Mouse (Mus musculus): ENCODE measurements at regions not wholly inside any gene's neighbourhood (a gene's known extent, or its start where the extent isn't known, plus 50 kb on each side); places are given as distances from the start of the nearest gene placed in this dataset.

DNA sequence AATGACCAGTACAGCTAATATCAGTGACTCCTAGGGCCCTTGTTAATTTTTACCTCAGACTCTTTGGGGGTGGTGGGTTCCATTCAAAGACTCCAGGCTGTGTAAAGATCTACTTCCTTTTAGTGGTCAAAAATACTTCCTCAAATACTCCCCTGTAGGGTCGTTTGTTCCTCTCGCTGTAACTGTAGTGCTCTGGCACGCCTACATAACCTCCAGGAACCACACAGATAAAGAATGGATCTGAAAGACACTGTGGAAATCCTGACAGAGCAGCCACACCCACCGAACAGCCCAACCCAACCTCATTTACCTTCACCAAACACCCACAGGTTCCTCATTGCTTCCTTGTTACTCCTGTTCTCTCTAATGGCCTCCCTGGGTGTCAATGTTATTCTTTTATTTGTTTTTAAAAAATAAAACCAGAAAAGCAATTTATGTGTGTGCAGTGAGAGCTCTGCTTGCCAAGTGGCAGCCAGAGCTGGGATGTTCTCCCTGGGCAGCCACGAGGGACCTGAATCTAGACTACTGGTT lies 119.7 kb downstream of the Mtx3 start:
- no peak for DNase-seq (ENCODE audit: low spot score)
- WGBS: 60% methylated on average over 5 of the region's 5 CpGs

DNA sequence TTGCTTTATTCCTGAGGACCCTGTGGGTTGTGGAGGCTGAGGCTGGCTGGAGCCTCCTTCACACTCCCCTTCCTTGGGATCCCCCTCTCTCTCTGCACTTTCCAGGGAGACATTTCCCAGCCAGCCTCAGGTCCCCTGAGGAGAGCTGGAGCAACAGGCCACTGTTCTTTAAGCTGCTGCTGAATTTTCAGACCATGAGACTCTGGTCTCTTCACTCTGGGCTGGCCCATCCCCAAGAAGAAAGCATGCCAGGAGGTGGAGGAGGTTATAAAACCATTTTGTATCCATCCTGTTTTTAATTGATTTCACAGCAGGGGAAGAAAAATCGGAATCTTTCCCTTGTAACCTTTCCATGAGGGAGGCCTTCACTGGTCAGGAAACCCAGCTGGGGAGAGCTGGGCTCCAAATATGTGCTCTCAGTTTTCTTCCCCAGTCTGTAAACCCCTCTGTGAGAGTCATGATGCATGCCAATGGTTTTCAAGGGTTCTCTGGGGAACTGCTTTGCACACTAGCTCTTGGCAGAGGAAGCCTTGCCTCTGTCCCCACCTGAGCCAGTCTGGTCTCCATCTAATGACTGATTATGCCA lies 122.6 kb downstream of the Mtx3 start:
- Histone ChIP-seq H3K4me3 (ENCODE audit: low read depth, low read length) (no peak overlapping the region), H3K4me1 (replicated peaks; ENCODE audit: control insufficient read depth, insufficient read depth) (no peaks in the 10 kb centered on the region), H3K4me2 (replicated peaks; ENCODE audit: low read depth) (no peak overlapping the region), H3K9ac (ENCODE audit: low read length) (no peak overlapping the region), H3K27ac (replicated peaks) (no peak overlapping the region), H3K36me3 (ENCODE audit: control insufficient read depth, insufficient read depth, low read length) (no peaks in the 10 kb centered on the region), H3K27me3 (ENCODE audit: control insufficient read depth, insufficient read depth, low read length) (no peaks in the 10 kb centered on the region), H3K9me3 (ENCODE audit: control insufficient read depth, low read length) (no peaks in the 10 kb centered on the region)
- 65% methylated on average over 1 of the region's 1 CpGs for WGBS
- TF ChIP-seq CTCF (IDR thresholded peaks at IDR 0.05; ENCODE audit: low read depth) (no peak), EP300 (optimal IDR thresholded peaks at IDR 0.05) (no peak)
- ATAC-seq (ENCODE audit: low FRiP score, low TSS enrichment) (no peak), DNase-seq (ENCODE audit: low spot score) (no peak)

More for the DNA sequence above, 119.7 kb downstream of the Mtx3 start:
- H3K27ac ChIP-seq (replicated peaks): no peak overlapping the region
- no peaks in the 10 kb centered on the region for H3K36me3 ChIP-seq (ENCODE audit: control insufficient read depth, insufficient read depth, low read length)
- no peak for TF ChIP-seq EP300 (optimal IDR thresholded peaks at IDR 0.05)
- no peak for TF ChIP-seq CTCF (IDR thresholded peaks at IDR 0.05; ENCODE audit: low read depth)
- H3K9ac ChIP-seq (ENCODE audit: low read length): no peak overlapping the region
- H3K27me3 ChIP-seq (ENCODE audit: control insufficient read depth, insufficient read depth, low read length): no peaks in the 10 kb centered on the region
- no peak overlapping the region for H3K4me2 ChIP-seq (replicated peaks; ENCODE audit: low read depth)
- ATAC-seq (ENCODE audit: low FRiP score, low TSS enrichment): no peak
- no peak overlapping the region for H3K4me3 ChIP-seq (ENCODE audit: low read depth, low read length)
- H3K4me1 ChIP-seq (replicated peaks; ENCODE audit: control insufficient read depth, insufficient read depth): no peaks in the 10 kb centered on the region
- H3K9me3 ChIP-seq (ENCODE audit: control insufficient read depth, low read length): no peaks in the 10 kb centered on the region

DNA sequence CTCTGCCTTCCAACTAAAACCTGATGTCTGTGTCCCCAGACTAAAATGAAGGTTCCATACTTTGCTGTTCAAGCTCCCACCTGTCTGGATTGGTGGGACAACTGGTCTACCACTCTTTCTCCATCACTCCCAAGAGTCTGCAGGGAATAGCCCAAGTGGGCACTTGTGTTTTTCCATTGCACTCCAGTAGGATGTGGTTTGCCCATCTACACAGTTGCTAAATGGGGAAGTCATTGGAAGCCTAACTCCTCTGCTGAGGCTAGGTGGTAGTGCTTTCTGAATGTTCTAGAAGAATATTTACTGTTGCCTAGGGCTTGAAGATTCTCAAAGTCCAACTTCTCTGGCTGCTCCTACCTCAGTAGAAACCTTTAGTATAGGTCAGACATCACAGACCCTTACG lies 125.0 kb downstream of the Mtx3 start:
- no peak overlapping the region for H3K4me3 ChIP-seq (ENCODE audit: low read depth, low read length)
- no peaks in the 10 kb centered on the region for H3K27me3 ChIP-seq (ENCODE audit: control insufficient read depth, insufficient read depth, low read length)
- no peaks in the 10 kb centered on the region for H3K9me3 ChIP-seq (ENCODE audit: control insufficient read depth, low read length)
- no peak for ATAC-seq (ENCODE audit: low FRiP score, low TSS enrichment)
- DNase-seq (ENCODE audit: low spot score): no peak
- no peaks in the 10 kb centered on the region for H3K36me3 ChIP-seq (ENCODE audit: control insufficient read depth, insufficient read depth, low read length)
- no peaks in the 10 kb centered on the region for H3K4me1 ChIP-seq (replicated peaks; ENCODE audit: control insufficient read depth, insufficient read depth)
- 93% methylated on average over 1 of the region's 1 CpGs for WGBS
- TF ChIP-seq CTCF (IDR thresholded peaks at IDR 0.05; ENCODE audit: low read depth) (no peak), EP300 (optimal IDR thresholded peaks at IDR 0.05) (no peak)
- H3K4me2 ChIP-seq (replicated peaks; ENCODE audit: low read depth): no peak overlapping the region
- H3K9ac ChIP-seq (ENCODE audit: low read length): no peak overlapping the region
- H3K27ac ChIP-seq (replicated peaks): no peak overlapping the region

DNA sequence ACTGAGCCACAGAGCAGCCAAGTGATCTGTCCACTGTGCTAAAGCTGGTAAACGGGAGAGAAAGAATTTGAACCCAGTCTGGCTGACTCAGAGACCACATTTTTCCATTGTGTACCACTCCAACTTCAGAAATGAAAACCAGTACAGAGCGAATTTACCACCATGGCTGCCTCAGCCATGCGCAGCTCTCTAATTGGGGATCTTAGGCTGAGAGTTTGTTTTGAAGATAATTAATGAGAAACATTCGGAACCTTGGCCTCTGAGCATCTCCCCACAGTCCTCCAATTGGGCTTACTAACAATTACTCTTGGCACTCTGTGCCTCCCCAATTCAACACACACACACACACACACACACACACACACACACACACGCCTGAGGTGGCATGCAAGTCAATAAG lies 128.3 kb downstream of the Mtx3 start:
- WGBS: 81% methylated on average over 5 of the region's 5 CpGs
- H3K4me2 ChIP-seq (replicated peaks; ENCODE audit: low read depth): no peak overlapping the region
- ATAC-seq (ENCODE audit: low FRiP score, low TSS enrichment): no peak
- H3K9ac ChIP-seq (ENCODE audit: low read length): no peak overlapping the region
- H3K36me3 ChIP-seq (ENCODE audit: control insufficient read depth, insufficient read depth, low read length): no peaks in the 10 kb centered on the region
- no peak overlapping the region for H3K27ac ChIP-seq (replicated peaks)
- DNase-seq (ENCODE audit: low spot score): no peak
- no peaks in the 10 kb centered on the region for H3K27me3 ChIP-seq (ENCODE audit: control insufficient read depth, insufficient read depth, low read length)
- TF ChIP-seq EP300 (optimal IDR thresholded peaks at IDR 0.05) (no peak), CTCF (IDR thresholded peaks at IDR 0.05; ENCODE audit: low read depth) (no peak)
- no peaks in the 10 kb centered on the region for H3K9me3 ChIP-seq (ENCODE audit: control insufficient read depth, low read length)
- H3K4me3 ChIP-seq (ENCODE audit: low read depth, low read length): no peak overlapping the region
- H3K4me1 ChIP-seq (replicated peaks; ENCODE audit: control insufficient read depth, insufficient read depth): no peaks in the 10 kb centered on the region

DNA sequence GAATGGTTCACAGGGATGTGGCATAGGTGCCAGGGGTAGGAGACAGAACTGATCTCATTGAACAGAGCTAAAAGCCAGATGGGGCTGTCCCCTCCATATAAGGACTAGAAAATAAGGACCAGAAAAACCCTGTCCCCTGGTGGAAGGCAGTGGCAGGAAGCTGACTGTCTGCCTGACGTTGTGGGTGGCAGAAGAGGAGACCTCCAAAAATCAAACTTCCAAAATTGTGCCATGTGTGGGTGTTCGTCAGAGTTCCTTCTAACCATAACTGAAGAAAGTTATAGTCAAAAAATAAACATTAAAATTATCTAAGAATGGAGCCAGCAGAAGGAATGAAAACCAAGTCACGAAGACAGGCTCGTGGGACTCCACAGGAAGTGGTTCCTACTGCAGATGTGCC lies 129.2 kb downstream of the Mtx3 start:
- no peaks in the 10 kb centered on the region for H3K27me3 ChIP-seq (ENCODE audit: control insufficient read depth, insufficient read depth, low read length)
- no peaks in the 10 kb centered on the region for H3K9me3 ChIP-seq (ENCODE audit: control insufficient read depth, low read length)
- TF ChIP-seq EP300 (optimal IDR thresholded peaks at IDR 0.05): no peak
- TF ChIP-seq CTCF (IDR thresholded peaks at IDR 0.05; ENCODE audit: low read depth): 0 out of 2 replicates have a peak, but pooled peaks have one; percentile 9
- H3K36me3 ChIP-seq (ENCODE audit: control insufficient read depth, insufficient read depth, low read length): no peaks in the 10 kb centered on the region
- ATAC-seq (ENCODE audit: low FRiP score, low TSS enrichment) (no peak), DNase-seq (ENCODE audit: low spot score) (no peak)
- H3K4me2 ChIP-seq (replicated peaks; ENCODE audit: low read depth): no peak overlapping the region
- no peak overlapping the region for H3K9ac ChIP-seq (ENCODE audit: low read length)
- H3K27ac ChIP-seq (replicated peaks): no peak overlapping the region
- no peaks in the 10 kb centered on the region for H3K4me1 ChIP-seq (replicated peaks; ENCODE audit: control insufficient read depth, insufficient read depth)
- no peak overlapping the region for H3K4me3 ChIP-seq (ENCODE audit: low read depth, low read length)
- WGBS: 71% methylated on average over 4 of the region's 4 CpGs

DNA sequence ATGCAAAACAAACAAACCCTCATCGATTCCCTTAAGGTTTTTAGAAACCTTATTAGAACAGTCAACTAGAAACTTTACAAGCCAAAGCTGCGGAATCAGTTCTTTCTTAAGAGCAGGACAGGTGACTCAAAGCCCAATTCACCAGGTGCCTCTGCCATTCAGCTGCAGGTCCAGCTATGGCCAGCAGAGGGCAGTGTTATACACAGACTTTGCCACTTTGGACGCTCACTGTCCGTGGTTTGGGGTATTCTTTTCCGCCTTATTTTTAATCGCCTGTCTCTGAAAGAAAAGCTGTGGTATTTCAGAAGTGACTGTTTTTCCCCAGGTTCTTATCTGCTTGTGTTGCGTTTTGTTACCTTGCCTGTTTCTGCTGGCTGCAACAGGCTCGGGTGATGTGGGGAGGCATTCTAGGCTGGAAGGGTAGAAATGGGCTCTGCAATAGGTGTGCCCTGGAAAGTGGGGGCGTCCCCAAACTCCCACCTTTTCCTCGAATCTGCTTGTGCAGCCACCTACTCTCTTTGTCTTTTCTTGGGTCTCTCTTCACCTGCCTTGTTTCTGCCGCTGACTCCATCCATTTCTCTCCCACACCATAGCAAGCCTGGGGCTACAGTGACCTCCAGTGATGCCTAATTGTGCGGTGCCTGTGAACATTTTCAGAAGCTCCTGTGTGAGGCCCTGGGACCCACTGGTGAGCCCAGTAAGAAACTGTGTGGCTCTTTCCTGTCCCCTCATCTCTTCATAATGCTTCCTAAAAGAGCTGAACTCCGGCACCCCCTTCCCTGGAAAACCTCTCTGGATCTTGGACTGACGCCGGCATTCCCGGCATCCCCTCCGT lies 142.4 kb downstream of the Mtx3 start:
- Histone ChIP-seq H3K4me2 (replicated peaks; ENCODE audit: low read depth) (peak overlapping the region; percentile 45), H3K4me3 (ENCODE audit: low read depth, low read length) (no peak overlapping the region), H3K9ac (ENCODE audit: low read length) (no peak overlapping the region), H3K27me3 (ENCODE audit: control insufficient read depth, insufficient read depth, low read length) (no peaks in the 10 kb centered on the region), H3K27ac (replicated peaks) (no peak overlapping the region), H3K36me3 (ENCODE audit: control insufficient read depth, insufficient read depth, low read length) (no peaks in the 10 kb centered on the region), H3K4me1 (replicated peaks; ENCODE audit: control insufficient read depth, insufficient read depth) (no peaks in the 10 kb centered on the region), H3K9me3 (ENCODE audit: control insufficient read depth, low read length) (no peaks in the 10 kb centered on the region)
- TF ChIP-seq EP300 (optimal IDR thresholded peaks at IDR 0.05): no peak
- peak; percentile 97 for TF ChIP-seq CTCF (IDR thresholded peaks at IDR 0.05; ENCODE audit: low read depth)
- ATAC-seq (ENCODE audit: low FRiP score, low TSS enrichment) (peak; percentile 29; the same call in 1 of the 2 replicates), DNase-seq (ENCODE audit: low spot score) (peak; percentile 81)
- 47% methylated on average over 17 of the region's 17 CpGs for WGBS

All from stomach, postnatal 0 days (tissue).